Mouse (Mus musculus): ENCODE measurements at regions not wholly inside any gene's neighbourhood (a gene's known extent, or its start where the extent isn't known, plus 50 kb on each side); places are given as distances from the start of the nearest gene placed in this dataset.

DNA sequence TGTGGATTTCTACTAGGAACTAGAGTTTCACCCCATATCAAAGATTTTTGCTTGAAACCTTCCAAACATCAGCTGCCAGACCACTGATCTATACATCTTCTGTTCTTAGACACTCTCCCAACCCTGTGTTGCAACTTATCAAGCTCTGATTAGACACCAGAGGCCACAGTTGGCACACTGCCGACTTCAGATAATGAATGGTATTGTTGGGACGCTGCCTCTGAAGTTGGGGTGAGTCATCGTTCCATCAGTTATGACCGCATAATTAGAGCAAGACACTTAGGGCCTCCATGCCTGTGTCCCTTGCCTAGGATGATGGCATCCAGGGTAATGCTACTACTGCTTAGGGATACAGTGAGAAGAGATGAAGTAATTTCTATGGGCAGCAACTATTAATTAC lies 84.3 kb upstream of the Phyhipl start:
- TF ChIP-seq CTCF (conservative IDR thresholded peaks at IDR 0.05; ENCODE audit: insufficient read depth, insufficient read length, low read depth, low read length), result no peak
- TF ChIP-seq POLR2A (IDR thresholded peaks at IDR 0.05; ENCODE audit: low read depth, low read length), result no peak
